Mouse (Mus musculus) G1E-ER4 (cell line): ENCODE results near the gene Tbpl1. TPM values are rescaled to one million over a fixed set of nuclear protein-coding genes. Genes with fewer than 3 reads are reported as not detected.

ENCODE experiments used
- GATA1 ChIP-seq: IDR thresholded peaks from one replicate; pipeline ENCODE4 v1.8.0; 2012; ENCODE audit warnings: low read length, inconsistent platforms
- polyA plus RNA-seq: library from polyadenylated mRNA; stranded (reverse); fragments of >175 nt; gene quantifications from 2 replicates; pipeline ENCODE4 v1.2.3, GENCODE M21; 2012

Tbpl1 gene
- polyA plus RNA-seq, 1 experiment = 142 TPM

DNA sequence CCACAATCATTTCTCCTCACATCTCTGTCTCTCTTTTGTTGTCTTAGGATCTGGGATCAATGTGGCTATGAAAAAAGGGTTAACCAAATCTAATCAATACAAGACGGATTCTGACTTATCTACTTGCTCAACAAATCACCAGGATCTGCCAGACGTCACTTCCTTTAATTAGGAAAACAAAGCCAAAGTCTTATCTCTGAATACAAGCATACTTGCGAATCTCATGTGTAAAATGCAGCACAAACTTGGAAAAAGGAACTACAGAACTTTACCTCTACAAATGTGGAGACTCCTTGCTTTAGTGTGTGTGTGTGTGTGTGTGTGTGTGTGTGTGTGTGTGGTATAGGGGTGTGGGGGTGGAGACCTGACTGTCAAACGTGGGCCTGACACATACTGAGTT, 6.6 kb downstream of the Tbpl1 start:
- TF ChIP-seq GATA1 = peak; percentile 25

- TF ChIP-seq GATA1 = no peak
These were observed 10.8 kb downstream of the Tbpl1 start for GRCm38 (mm10) chr10:22720781-22721529.

GRCm38 (mm10) chr10:22718475-22718874, 13.3 kb downstream of the Tbpl1 start:
- no peak for TF ChIP-seq GATA1

DNA sequence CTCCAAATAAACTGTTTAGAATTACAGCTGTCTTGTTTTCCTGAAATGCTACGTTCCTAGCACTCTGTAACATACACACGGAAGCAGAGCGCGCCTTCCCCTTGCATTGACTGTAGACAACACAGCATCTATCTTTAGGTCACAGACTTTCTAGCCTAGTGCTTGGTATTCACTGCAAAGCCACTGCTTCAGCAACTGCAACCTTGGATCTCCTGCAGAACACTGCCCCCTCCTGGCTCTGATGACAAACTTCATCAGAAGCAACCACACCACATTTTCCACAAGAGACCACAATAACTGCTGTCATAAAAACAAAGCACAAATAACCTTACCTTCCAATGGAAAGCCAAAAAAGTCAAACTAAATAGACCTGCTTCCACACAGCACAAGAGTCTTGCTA, 17.2 kb downstream of the Tbpl1 start:
- TF ChIP-seq GATA1 = no peak

DNA sequence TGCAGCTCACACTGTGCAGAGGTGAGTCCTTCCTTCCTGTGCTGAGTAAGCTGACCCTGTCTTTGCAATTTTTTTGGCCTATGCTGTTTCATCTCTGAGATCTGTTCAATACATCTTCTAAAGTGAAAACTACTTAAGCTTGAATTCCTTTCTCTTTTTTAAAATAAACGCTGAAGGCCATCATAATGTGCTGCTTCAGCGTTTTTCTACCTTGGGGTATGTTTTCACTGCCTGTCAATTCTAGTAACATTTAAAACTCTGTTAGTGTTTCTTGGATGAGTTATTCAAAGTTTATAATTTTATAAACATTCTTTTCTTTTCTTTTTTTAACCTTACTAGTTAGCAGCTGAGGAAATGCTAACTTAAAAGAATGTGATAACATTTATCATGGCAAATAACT, 18.8 kb downstream of the Tbpl1 start:
- no peak for TF ChIP-seq GATA1

- no peak for TF ChIP-seq GATA1
These were observed 21.5 kb downstream of the Tbpl1 start for GRCm38 (mm10) chr10:22710173-22710777.

DNA sequence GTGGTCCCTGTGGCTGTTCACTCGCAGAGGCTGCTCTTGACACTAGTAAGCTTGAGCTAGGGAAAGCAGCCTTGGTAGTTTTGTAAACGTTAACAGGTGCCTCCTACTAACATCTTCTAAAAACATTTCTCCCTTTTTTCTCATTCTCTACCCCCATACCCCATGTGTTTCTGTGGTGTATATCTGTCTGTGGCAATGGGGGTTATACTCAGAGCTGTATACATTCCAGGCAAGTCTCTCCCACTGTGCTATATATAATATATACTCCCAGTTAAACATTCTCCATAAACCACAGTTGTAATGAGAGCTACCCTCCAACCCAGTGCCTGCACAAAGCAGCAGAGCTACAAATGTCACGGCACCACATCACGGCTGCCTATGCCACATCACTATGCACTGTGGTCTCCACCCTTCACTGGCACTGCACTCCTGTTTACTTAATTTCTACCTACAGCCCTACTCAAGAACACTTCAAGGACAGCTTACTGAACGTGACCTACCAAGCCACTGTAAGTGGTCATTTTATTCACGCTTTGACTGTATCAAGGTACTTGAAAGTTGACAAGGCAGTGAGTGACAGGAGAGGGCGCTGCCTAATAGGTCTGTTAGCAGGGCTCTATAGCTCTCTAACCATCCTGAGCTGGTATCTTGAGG, 23.4 kb downstream of the Tbpl1 start:
- TF ChIP-seq GATA1 = no peak

- TF ChIP-seq GATA1 = no peak
These were observed 27.9 kb downstream of the Tbpl1 start for GRCm38 (mm10) chr10:22703844-22704243.

DNA sequence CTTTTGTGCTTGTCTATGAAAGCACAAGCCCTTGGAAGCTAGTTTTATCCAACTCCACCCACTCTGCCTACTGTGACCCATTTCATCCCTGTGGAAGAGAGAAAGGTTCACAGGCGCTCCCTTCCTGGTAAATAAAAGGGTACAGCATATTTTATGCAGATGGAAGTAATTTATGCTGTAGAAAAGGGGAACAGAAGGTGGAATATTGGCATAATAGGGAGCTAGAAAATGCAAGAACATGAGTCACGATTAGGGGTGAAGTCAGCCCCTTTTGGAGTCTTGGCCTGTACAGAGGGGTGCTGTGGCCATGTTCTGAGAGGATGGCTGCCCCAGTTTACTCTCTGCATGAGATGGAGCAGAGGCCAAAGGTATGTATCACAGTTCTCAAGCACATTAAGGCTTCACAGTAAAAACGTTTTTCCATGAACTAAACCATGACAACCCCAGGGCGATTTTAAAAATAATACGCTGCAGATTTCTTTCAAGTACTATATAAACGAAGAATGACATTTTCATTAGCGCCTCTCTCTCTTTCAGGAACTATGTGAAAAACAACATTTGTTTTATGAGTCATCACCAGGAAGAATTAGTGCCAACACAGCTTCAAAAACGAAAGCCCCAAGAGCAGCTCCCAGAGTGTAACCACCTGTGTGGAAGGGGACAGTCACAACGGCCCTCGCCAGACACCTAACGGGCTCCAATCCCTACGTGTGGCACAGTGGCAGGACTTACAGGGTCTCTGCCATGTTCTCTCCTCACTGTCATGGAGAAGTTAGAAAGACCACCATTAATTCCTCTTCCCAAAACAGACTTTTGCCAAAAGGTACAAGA, 30.0 kb downstream of the Tbpl1 start:
- TF ChIP-seq GATA1 = no peak

DNA sequence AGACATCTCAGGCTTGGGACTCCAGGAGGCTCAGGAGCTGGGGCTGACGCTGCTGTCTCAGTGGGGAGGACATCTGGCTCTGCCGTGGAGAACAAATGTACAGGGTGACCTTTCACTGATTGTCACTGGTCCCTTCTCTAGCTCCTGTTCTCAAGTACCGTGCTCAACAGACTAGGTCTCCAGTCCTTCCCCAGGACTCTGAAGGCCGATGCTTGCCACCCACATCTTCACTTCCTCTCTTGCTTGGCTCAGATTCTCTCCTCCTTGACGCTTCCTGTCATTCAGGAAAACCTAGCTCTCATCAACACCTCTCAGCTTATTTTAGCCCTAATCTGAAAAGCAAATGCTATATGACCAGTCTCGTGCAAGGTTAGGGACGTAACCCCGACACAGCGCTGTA, 31.0 kb downstream of the Tbpl1 start:
- no peak for TF ChIP-seq GATA1

- TF ChIP-seq GATA1 = no peak
These were observed 32.0 kb downstream of the Tbpl1 start for GRCm38 (mm10) chr10:22699487-22700335.

- TF ChIP-seq GATA1 = no peak
These were observed 33.4 kb downstream of the Tbpl1 start for GRCm38 (mm10) chr10:22698158-22698953.

DNA sequence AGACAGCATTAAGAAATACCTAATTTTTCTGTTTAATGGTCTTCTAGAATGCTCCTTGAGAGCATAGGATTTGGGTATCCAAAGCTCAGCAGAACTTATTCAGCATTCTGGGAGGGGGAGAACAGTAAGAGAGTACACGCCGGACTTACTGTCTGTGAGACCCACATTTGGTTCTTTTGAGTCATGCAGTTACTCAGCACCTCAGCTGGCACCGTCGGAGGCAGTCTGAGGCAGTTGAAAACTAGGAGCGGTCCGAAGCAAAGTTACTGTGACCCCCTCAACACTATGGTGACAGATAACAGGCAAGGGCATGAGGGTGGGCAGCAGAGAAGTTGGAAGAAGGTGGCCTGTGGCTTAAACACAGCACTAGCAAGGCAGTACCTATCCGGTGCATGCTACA, 34.9 kb downstream of the Tbpl1 start:
- TF ChIP-seq GATA1 = no peak

GRCm38 (mm10) chr10:22696236-22696635, 35.5 kb downstream of the Tbpl1 start:
- no peak for TF ChIP-seq GATA1
